Mouse (Mus musculus) intestine, embryonic 15.5 days (tissue): ENCODE data around the gene Gm44973. TPM values are rescaled to one million over a fixed set of nuclear protein-coding genes. Genes with fewer than 3 reads are reported as not detected.

Source experiments
- ATAC-seq: fragments of 200-750 bp; cut with Nextera tagmentation; 2 replicates; pipeline ENCODE4 v1.8.0; 2017; ENCODE audit warnings: moderate TSS enrichment, moderate library complexity
- H3K27ac ChIP-seq: fragments of 300-500 bp; sonication (generic); 2 replicates; pipeline ENCODE4 v1.5.1; 2015; ENCODE audit warnings: mild to moderate bottlenecking, inconsistent platforms
- H3K27me3 ChIP-seq: fragments of 300-500 bp; sonication (generic); replicated peaks from 2 replicates; pipeline ENCODE4 v1.6.1; 2015; ENCODE audit warnings: inconsistent platforms
- H3K36me3 ChIP-seq: fragments of 300-500 bp; sonication (generic); 2 replicates; pipeline ENCODE4 v1.6.1; 2015; ENCODE audit warnings: inconsistent platforms
- H3K4me1 ChIP-seq: fragments of 300-500 bp; sonication (generic); replicated peaks from 2 replicates; pipeline ENCODE4 v1.6.1; 2015; ENCODE audit warnings: inconsistent platforms
- H3K4me2 ChIP-seq: fragments of 300-500 bp; sonication (generic); replicated peaks from 2 replicates; pipeline ENCODE4 v1.6.1; 2015; ENCODE audit warnings: mild to moderate bottlenecking, inconsistent platforms
- H3K4me3 ChIP-seq: fragments of 300-500 bp; sonication (generic); replicated peaks from 2 replicates; pipeline ENCODE4 v1.5.1; 2015; ENCODE audit warnings: inconsistent platforms
- H3K9ac ChIP-seq: fragments of 300-500 bp; sonication (generic); 2 replicates; pipeline ENCODE4 v1.6.1; 2015; ENCODE audit warnings: inconsistent platforms
- H3K9me3 ChIP-seq: fragments of 300-500 bp; sonication (generic); 2 replicates; pipeline ENCODE4 v1.6.1; 2016; ENCODE audit warnings: inconsistent platforms
- WGBS: fragments of 180-500 bp; shearing (Covaris S2); methylation state at CpG from one replicate; pipeline ENCODE4 v1.1.7; 2015; 5-methylcytosine and 5-hydroxymethylcytosine counted together
- polyA plus RNA-seq: library from polyadenylated mRNA; unstranded; fragments of >200 nt; fragmentation: Nextera tagmentation; extraction: Ambion mirVana; gene quantifications from 2 replicates; pipeline ENCODE4 v1.2.1, GENCODE M21; 2015

Gene Gm44973
- polyA plus RNA-seq, 1 experiment from 2014 or later, result 1.6 TPM

- peak overlapping the region; percentile 65 for H3K4me2 ChIP-seq
- H3K36me3 ChIP-seq, result peaks cover 35% of the 10 kb centered on the region
- no peaks in the 10 kb centered on the region for H3K4me1 ChIP-seq
- peak overlapping the region; percentile 67; the same call in 1 of the 2 replicates for H3K4me3 ChIP-seq
- H3K9me3 ChIP-seq, result no peaks in the 10 kb centered on the region
- H3K9ac ChIP-seq, result no peak overlapping the region
- ATAC-seq, result no peak
- no peaks in the 10 kb centered on the region for H3K27me3 ChIP-seq
- 0 out of 2 replicates have a peak overlapping the region, but pooled peaks have one; percentile 98 for H3K27ac ChIP-seq
- 85% methylated on average over 8 of the region's 8 CpGs for WGBS
These were observed 22.2 kb downstream of the Gm44973 start for GRCm38 (mm10) chr7:5037467-5037866.

GRCm38 (mm10) chr7:5038109-5038732 is 22.9 kb downstream of the Gm44973 start, which contains the start of gene Zfp784:
TSS of gene Zfp784 (minus strand) at chr7:5038446.
- peaks cover 27% of the 10 kb centered on the region for H3K36me3 ChIP-seq
- no peaks in the 10 kb centered on the region for H3K4me1 ChIP-seq
- no peaks in the 10 kb centered on the region for H3K9me3 ChIP-seq
- H3K4me2 ChIP-seq, result peak within 1 kb of the TSS; percentile 65
- no peaks in the 10 kb centered on the region for H3K27me3 ChIP-seq
- peak within 1 kb of the TSS; percentile 98 for H3K27ac ChIP-seq
- H3K9ac ChIP-seq, result peak within 1 kb of the TSS; percentile 84
- H3K4me3 ChIP-seq, result peak within 1 kb of the TSS; percentile 67
- under 1% methylated on average over 48 of the region's 48 CpGs for WGBS
- peak; percentile 99 for ATAC-seq

GRCm38 (mm10) chr7:5038940-5039339 is 23.6 kb downstream of the Gm44973 start:
- 17% methylated on average over 5 of the region's 5 CpGs for WGBS
- Histone ChIP-seq H3K27me3 (no peaks in the 10 kb centered on the region), H3K9me3 (no peaks in the 10 kb centered on the region), H3K9ac (0 out of 2 replicates have a peak overlapping the region, but pooled peaks have one; percentile 84), H3K4me2 (peak overlapping the region; percentile 65), H3K36me3 (peaks cover 21% of the 10 kb centered on the region), H3K4me1 (no peaks in the 10 kb centered on the region), H3K27ac (peak overlapping the region; percentile 98), H3K4me3 (peak overlapping the region; percentile 67)
- ATAC-seq, result no peak

- no peak for ATAC-seq
- Histone ChIP-seq H3K9ac (no peak overlapping the region), H3K36me3 (no peaks in the 10 kb centered on the region), H3K4me3 (no peak overlapping the region), H3K27me3 (no peaks in the 10 kb centered on the region), H3K4me1 (no peaks in the 10 kb centered on the region), H3K9me3 (no peaks in the 10 kb centered on the region), H3K27ac (no peak overlapping the region), H3K4me2 (no peak overlapping the region)
- 73% methylated on average over 2 of the region's 2 CpGs for WGBS
These were observed 29.7 kb downstream of the Gm44973 start for GRCm38 (mm10) chr7:5044981-5045380.

- H3K4me3 ChIP-seq, result no peak overlapping the region
- no peak for ATAC-seq
- no peaks in the 10 kb centered on the region for H3K36me3 ChIP-seq
- 69% methylated on average over 2 of the region's 2 CpGs for WGBS
- peaks cover 6% of the 10 kb centered on the region; the same call in 1 of the 2 replicates for H3K4me1 ChIP-seq
- no peak overlapping the region for H3K9ac ChIP-seq
- H3K27ac ChIP-seq, result no peak overlapping the region
- no peaks in the 10 kb centered on the region for H3K9me3 ChIP-seq
- H3K4me2 ChIP-seq, result no peak overlapping the region
- H3K27me3 ChIP-seq, result no peaks in the 10 kb centered on the region
These were observed 30.8 kb downstream of the Gm44973 start for GRCm38 (mm10) chr7:5046112-5046511.

- 26% methylated on average over 2 of the region's 2 CpGs for WGBS
- Histone ChIP-seq H3K4me3 (no peak overlapping the region), H3K36me3 (no peaks in the 10 kb centered on the region), H3K9ac (no peak overlapping the region), H3K27ac (no peak overlapping the region), H3K9me3 (no peaks in the 10 kb centered on the region), H3K27me3 (peaks cover 4% of the 10 kb centered on the region; the same call in 1 of the 2 replicates), H3K4me2 (no peak overlapping the region), H3K4me1 (peaks cover 9% of the 10 kb centered on the region; the same call in 1 of the 2 replicates)
- no peak for ATAC-seq
These were observed 32.0 kb downstream of the Gm44973 start for GRCm38 (mm10) chr7:5047313-5047712.

GRCm38 (mm10) chr7:5051193-5052192 is 36.2 kb downstream of the Gm44973 start, which contains the start of gene Zfp580:
TSS of gene Zfp580 (plus strand) at chr7:5051538.
- peaks cover 43% of the 10 kb centered on the region for H3K27me3 ChIP-seq
- peak within 1 kb of the TSS; percentile 94 for H3K4me2 ChIP-seq
- peaks cover 34% of the 10 kb centered on the region for H3K4me1 ChIP-seq
- peak within 1 kb of the TSS; percentile 82 for H3K9ac ChIP-seq
- no peaks in the 10 kb centered on the region for H3K9me3 ChIP-seq
- H3K4me3 ChIP-seq, result peak within 1 kb of the TSS; percentile 86
- peak; percentile 85 for ATAC-seq
- 1% methylated on average over 65 of the region's 65 CpGs for WGBS
- peak within 1 kb of the TSS; percentile 34 for H3K27ac ChIP-seq
- H3K36me3 ChIP-seq, result no peaks in the 10 kb centered on the region

GRCm38 (mm10) chr7:5052438-5052837 is 37.1 kb downstream of the Gm44973 start:
- H3K4me1 ChIP-seq, result peaks cover 41% of the 10 kb centered on the region
- peak overlapping the region; percentile 94 for H3K4me2 ChIP-seq
- H3K9ac ChIP-seq, result peak overlapping the region; percentile 48
- H3K9me3 ChIP-seq, result no peaks in the 10 kb centered on the region
- H3K36me3 ChIP-seq, result no peaks in the 10 kb centered on the region
- H3K4me3 ChIP-seq, result peak overlapping the region; percentile 86
- no peak for ATAC-seq
- H3K27me3 ChIP-seq, result peaks cover 50% of the 10 kb centered on the region
- 2% methylated on average over 12 of the region's 12 CpGs for WGBS
- no peak overlapping the region for H3K27ac ChIP-seq

GRCm38 (mm10) chr7:5052931-5053343 is 37.6 kb downstream of the Gm44973 start:
- Histone ChIP-seq H3K27me3 (peaks cover 54% of the 10 kb centered on the region), H3K36me3 (no peaks in the 10 kb centered on the region)
- ATAC-seq, result peak; percentile 29; the same call in 1 of the 2 replicates

GRCm38 (mm10) chr7:5053456-5054179 is 38.3 kb downstream of the Gm44973 start:
- no peaks in the 10 kb centered on the region for H3K9me3 ChIP-seq
- 15% methylated on average over 32 of the region's 32 CpGs for WGBS
- H3K4me1 ChIP-seq, result peaks cover 41% of the 10 kb centered on the region
- no peak overlapping the region for H3K27ac ChIP-seq
- H3K27me3 ChIP-seq, result peaks cover 57% of the 10 kb centered on the region
- no peaks in the 10 kb centered on the region for H3K36me3 ChIP-seq
- H3K4me3 ChIP-seq, result peak overlapping the region; percentile 86
- ATAC-seq, result no peak
- H3K4me2 ChIP-seq, result peak overlapping the region; percentile 94
- peak overlapping the region; percentile 29 for H3K9ac ChIP-seq

More at GRCm38 (mm10) chr7:5052931-5053343, 37.6 kb downstream of the Gm44973 start:
- Histone ChIP-seq H3K4me2 (peak overlapping the region; percentile 94), H3K9ac (peak overlapping the region; percentile 48), H3K27ac (no peak overlapping the region), H3K9me3 (no peaks in the 10 kb centered on the region), H3K4me1 (peaks cover 41% of the 10 kb centered on the region), H3K4me3 (peak overlapping the region; percentile 86)
- WGBS, result 4% methylated on average over 45 of the region's 45 CpGs

GRCm38 (mm10) chr7:5056651-5057263 is 41.5 kb downstream of the Gm44973 start:
- H3K36me3 ChIP-seq, result no peaks in the 10 kb centered on the region
- H3K27me3 ChIP-seq, result peaks cover 55% of the 10 kb centered on the region
- H3K4me1 ChIP-seq, result peaks cover 42% of the 10 kb centered on the region
- ATAC-seq, result no peak
- WGBS, result 2% methylated on average over 55 of the region's 55 CpGs
- peak overlapping the region; percentile 72 for H3K4me2 ChIP-seq
- H3K27ac ChIP-seq, result no peak overlapping the region
- no peaks in the 10 kb centered on the region for H3K9me3 ChIP-seq
- peak overlapping the region; percentile 62 for H3K9ac ChIP-seq
- H3K4me3 ChIP-seq, result peak overlapping the region; percentile 47
